Mouse (Mus musculus) CH12.LX (cell line): Measurements from ENCODE around the gene Acsbg2.

Experiments used
- MYC ChIP-seq: IDR thresholded peaks from 2 replicates; pipeline ENCODE4 v1.6.1; 2011; ENCODE audit warnings: low read depth, mild to moderate bottlenecking, improper control_type of control experiment, low read length
- ZKSCAN1 ChIP-seq: IDR thresholded peaks from 2 replicates; pipeline ENCODE4 v1.6.1; 2012; ENCODE audit warnings: low read depth, inconsistent platforms, low read length, improper control_type of control experiment, borderline replicate concordance

DNA sequence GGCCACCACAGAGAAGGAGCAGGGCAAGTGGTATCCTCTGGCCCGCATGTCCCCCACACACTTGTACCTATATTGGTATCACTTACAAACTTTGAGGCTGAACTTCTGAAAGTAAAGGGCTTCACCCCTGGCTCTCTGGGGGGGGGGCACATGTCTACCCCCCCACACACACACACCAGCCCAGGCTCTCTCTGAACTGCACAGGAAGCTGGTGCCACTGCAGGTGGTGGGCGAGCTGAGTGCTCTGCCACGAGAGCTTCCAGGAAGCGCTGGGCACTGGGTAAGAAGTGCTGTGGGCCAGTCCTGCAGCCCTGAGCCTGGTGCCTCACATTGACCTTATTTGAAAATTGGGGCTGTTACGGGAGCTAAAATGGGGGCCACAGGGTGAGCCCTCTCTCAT, 30.6 kb downstream of the Acsbg2 start:
- no peak for TF ChIP-seq ZKSCAN1
- no peak for TF ChIP-seq MYC
